Mouse (Mus musculus) ES-E14 (cell line): ENCODE results near the gene Tmem132c.

Experiments used
- HCFC1 ChIP-seq: IDR thresholded peaks from 2 replicates; pipeline ENCODE4 v1.6.1; 2012; ENCODE audit warnings: low read length, inconsistent platforms, borderline replicate concordance; ENCODE audit not compliant: insufficient read depth
- MAFK ChIP-seq: IDR thresholded peaks from 2 replicates; pipeline ENCODE4 v1.6.1; 2014; ENCODE audit warnings: mild to moderate bottlenecking, low read depth, low read length, inconsistent platforms; ENCODE audit not compliant: insufficient read depth

- TF ChIP-seq MAFK: no peak
- no peak for TF ChIP-seq HCFC1
Measured at GRCm38 (mm10) chr5:127596862-127597261, 355.3 kb downstream of the Tmem132c start.
